Mouse (Mus musculus): ENCODE data around the gene Spcs1. TPM values are rescaled to one million over a fixed set of nuclear protein-coding genes. Genes with fewer than 3 reads are reported as not detected.

Spcs1 gene
- polyA plus RNA-seq (2015; fragmentation: Nextera tagmentation; extraction: Ambion mirVana), result 294 and 323 TPM in 2 replicates

DNA sequence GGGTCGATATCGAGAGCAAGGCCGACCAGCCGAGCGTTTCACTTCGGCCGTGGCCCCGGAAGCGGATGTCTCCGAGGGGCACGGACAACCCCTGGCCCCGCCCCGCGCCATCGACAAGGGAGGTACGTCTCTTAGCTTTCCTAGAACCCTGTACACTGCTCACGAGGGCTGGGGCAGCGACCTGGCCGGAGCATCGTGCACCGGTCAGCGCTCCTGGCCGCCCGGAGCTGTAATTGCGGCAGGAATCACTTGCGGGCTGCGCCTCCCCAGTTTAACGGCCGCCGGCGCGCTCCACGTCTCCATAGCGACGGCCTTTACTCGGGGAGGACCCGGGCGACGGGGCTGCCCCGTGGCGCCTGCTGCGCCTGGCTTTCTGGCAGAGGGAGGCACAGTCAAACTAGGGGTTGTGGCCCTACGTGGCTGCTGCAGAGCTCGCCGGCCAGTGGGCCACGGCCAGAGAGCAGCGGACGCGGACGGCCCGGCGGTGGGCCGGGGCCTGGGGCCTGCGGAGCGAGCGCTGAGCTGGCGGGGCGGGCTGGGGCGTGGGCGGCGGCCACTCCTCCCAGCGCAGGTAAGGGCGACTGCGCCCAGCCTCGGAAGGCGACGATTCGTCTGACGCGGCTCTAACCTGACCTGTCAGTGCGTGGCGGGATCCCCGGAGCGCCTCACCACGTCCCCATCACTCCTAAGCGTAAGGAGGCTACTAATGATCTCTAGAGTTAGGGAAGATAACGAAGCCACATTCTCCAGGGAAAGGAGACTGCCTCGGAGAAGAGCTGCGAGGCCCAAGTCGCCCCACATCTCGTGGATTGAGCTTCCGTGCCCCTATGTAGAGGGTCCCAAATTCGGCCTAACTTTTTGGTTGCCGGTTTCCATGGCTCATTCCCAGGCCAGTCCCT is at the start of gene Spcs1, which contains the start of gene Glt8d1:
Gene Spcs1, minus strand, starts transcription at position 366 of the 899 bp plus-strand sequence.
Gene Glt8d1, plus strand, starts transcription at position 94 of the 899 bp plus-strand sequence.
- ATAC-seq, result peak; percentile 96
- peak within 1 kb of the TSS; percentile 96 for H3K9ac ChIP-seq
- H3K4me3 ChIP-seq, result peak within 1 kb of the TSS; percentile 96
- under 1% methylated on average over 84 of the region's 84 CpGs for WGBS
- H3K4me2 ChIP-seq, result peak within 1 kb of the TSS; percentile 84
- peak within 1 kb of the TSS; percentile 89 for H3K27ac ChIP-seq
- peaks cover 18% of the 10 kb centered on the region for H3K4me1 ChIP-seq
- H3K9me3 ChIP-seq (replicated peaks), result no peaks in the 10 kb centered on the region
- no peaks in the 10 kb centered on the region for H3K27me3 ChIP-seq
- peaks cover 19% of the 10 kb centered on the region; the same call in 1 of the 2 replicates for H3K36me3 ChIP-seq (ENCODE audit: poor library complexity, severe bottlenecking)

DNA sequence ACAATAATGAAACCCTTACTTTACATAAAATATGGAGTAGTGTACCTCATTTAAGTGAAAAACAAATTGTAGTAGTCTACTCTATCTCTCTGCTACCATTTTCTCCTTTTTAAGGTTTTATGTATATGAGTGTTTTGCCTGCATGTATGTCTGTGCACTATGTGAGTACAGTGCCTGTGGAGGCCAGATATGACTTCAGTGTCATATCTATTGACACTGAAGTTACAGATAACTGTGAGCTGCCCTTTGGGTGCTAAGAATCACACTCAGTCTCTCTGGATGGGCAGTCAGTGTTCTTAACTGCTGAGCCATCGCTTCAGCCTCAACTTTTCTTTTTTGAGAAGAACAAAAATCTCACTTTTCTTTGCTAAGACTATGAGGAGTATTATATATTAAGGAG is 44.3 kb upstream of the Spcs1 start:
- no peaks in the 10 kb centered on the region for H3K4me1 ChIP-seq
- WGBS, result 92% methylated on average over 1 of the region's 1 CpGs
- no peaks in the 10 kb centered on the region for H3K9me3 ChIP-seq (replicated peaks)
- no peak overlapping the region for H3K9ac ChIP-seq
- H3K27ac ChIP-seq, result no peak overlapping the region
- H3K27me3 ChIP-seq, result no peaks in the 10 kb centered on the region
- no peak for ATAC-seq
- H3K4me2 ChIP-seq, result no peak overlapping the region
- peaks cover 77% of the 10 kb centered on the region for H3K36me3 ChIP-seq (ENCODE audit: poor library complexity, severe bottlenecking)
- no peak overlapping the region for H3K4me3 ChIP-seq

DNA sequence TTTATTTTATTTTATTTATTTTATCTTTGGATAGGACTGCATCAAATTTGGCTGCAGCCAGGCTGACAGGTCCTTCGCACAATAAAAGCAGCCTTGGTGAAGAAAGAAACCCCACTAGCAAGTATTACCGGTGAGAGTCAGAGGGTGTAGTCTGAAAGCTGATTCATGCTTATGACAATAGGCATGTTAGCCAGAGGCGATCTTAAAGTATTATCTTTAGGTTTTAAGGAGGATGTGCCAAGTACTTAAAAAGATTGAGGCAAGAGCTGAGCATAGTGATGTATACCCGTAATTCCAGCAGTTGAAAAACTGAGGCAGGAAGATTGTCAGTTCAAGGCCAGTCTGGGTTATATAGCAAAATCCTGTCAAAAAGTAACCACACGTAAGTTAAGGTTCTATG is 43.8 kb upstream of the Spcs1 start:
- WGBS, result 94% methylated on average over 5 of the region's 5 CpGs
- no peaks in the 10 kb centered on the region for H3K27me3 ChIP-seq
- no peak for ATAC-seq
- H3K9me3 ChIP-seq (replicated peaks), result no peaks in the 10 kb centered on the region
- no peak overlapping the region for H3K27ac ChIP-seq
- no peak overlapping the region for H3K4me2 ChIP-seq
- no peak overlapping the region for H3K9ac ChIP-seq
- no peak overlapping the region for H3K4me3 ChIP-seq
- H3K36me3 ChIP-seq (ENCODE audit: poor library complexity, severe bottlenecking), result peaks cover 75% of the 10 kb centered on the region
- no peaks in the 10 kb centered on the region for H3K4me1 ChIP-seq

DNA sequence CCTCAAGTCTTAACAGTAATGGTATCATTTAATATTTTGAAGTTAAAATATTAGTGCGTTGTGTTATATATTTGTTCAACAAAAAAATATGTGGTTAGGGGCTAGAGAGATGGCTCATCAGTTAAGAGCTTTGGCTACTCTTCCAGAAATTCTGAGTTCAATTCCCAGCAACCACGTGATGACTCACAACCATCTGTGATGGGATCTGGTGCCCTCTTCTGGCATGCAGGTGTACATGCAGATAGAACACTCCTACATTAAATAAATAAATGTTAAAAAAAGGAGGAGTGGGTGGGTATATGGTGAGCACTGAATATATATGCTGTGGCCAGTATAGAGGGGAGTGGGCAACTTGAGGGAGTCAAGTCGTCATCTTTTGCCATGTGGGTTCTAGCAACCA is 24.3 kb upstream of the Spcs1 start:
- Histone ChIP-seq H3K9ac (no peak overlapping the region), H3K27ac (no peak overlapping the region), H3K4me1 (peaks cover 19% of the 10 kb centered on the region), H3K4me2 (no peak overlapping the region), H3K4me3 (no peak overlapping the region), H3K9me3 (replicated peaks) (no peaks in the 10 kb centered on the region), H3K27me3 (no peaks in the 10 kb centered on the region), H3K36me3 (ENCODE audit: poor library complexity, severe bottlenecking) (peaks cover 77% of the 10 kb centered on the region)
- no peak for ATAC-seq
- 78% methylated on average over 3 of the region's 3 CpGs for WGBS

DNA sequence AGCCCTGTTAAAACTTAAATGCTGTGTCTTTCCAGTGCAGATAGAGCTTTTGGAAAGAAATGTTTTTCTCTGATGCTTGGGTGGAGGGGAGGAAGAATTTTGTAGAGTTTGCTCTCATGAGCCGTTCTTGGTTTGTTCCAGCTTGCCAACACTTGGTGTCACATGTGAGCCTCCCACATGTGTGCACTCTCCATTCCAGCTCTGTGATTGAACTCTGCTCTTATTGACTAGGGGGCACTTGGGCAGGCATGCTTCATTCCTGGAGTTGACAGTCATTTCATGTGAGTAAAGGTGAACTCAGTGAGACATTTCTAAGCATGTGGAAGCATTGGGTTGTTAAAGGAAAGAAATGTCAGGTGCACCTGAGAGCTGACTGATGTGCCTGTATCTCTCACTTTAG is 21.1 kb upstream of the Spcs1 start:
- no peaks in the 10 kb centered on the region for H3K9me3 ChIP-seq (replicated peaks)
- no peak overlapping the region for H3K4me2 ChIP-seq
- H3K36me3 ChIP-seq (ENCODE audit: poor library complexity, severe bottlenecking), result peaks cover 50% of the 10 kb centered on the region
- ATAC-seq, result no peak
- H3K27ac ChIP-seq, result no peak overlapping the region
- H3K4me1 ChIP-seq, result peaks cover 37% of the 10 kb centered on the region
- no peak overlapping the region for H3K9ac ChIP-seq
- no peaks in the 10 kb centered on the region for H3K27me3 ChIP-seq
- no peak overlapping the region for H3K4me3 ChIP-seq
- WGBS, result 61% methylated on average over 1 of the region's 1 CpGs

DNA sequence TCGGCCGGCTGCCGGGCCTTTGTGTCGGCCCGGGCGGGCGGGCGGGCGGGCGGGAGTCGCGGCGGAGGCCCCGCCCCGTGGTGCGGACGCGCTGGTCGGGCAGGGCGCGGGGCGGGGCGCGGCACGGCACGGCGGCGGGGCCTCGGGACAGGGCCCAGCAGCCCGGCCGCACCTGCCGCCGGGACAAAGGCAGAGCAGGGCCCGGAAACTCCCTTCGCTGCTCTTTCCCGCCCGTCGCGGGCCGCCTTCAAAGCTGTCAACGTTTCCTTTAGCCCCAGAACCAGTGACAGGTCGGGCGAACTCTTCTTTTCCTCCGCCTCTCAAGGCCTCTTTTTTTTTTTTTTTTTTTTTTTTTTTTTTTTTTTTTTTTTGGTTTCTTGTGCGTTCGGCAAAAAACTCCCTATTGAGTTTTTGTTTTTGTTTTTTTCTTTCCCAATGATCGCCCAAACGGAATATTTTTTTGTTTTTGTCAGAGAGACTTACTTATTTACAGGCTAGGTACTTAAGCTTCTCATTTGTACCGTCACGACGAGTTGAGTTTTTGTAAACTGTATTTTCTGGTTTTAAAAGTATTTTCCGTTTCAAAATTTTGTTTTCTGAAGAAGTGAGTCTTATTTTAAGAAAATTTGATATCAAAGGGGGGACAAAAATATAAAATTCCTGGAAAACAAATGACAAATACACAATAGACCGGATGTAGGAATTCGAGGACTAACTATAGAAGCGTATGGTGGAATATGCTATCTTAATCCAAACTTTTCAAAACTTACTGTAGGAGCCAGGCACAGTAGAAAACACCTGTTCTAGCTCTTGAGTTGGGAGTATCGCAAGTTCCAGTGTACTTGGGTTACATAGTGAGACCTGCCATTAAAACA is 18.1 kb upstream of the Spcs1 start:
- Histone ChIP-seq H3K4me1 (peaks cover 43% of the 10 kb centered on the region), H3K27ac (peak overlapping the region; percentile 99), H3K36me3 (ENCODE audit: poor library complexity, severe bottlenecking) (peaks cover 50% of the 10 kb centered on the region), H3K4me3 (peak overlapping the region; percentile 78), H3K9ac (peak overlapping the region; percentile 88), H3K4me2 (peak overlapping the region; percentile 88), H3K27me3 (no peaks in the 10 kb centered on the region), H3K9me3 (replicated peaks) (no peaks in the 10 kb centered on the region)
- peak; percentile 95 for ATAC-seq
- 7% methylated on average over 26 of the region's 56 CpGs for WGBS

DNA sequence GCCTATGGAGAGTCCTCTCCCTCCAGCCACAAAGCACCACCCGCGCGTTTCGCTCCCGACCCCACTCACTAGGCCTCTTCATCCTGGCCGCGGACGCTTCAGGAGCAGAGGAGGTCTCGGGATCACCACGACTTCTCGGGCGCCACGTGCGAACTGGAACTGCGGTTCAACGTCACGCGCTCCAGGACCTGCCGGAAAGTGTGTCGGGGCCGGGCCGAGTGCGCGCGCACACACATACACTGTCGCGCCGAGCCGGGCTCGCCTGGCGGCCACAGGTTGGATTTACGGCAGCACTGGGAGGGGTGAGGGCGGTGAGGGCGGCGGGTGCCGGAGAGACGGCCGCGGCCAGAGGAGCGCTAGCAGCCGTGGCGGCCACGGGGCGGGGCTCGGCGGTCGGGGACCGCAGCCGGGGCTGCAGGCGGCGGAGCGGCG is 17.4 kb upstream of the Spcs1 start, which contains the start of the genes Pbrm1 and Gnl3:
Gene Pbrm1, plus strand, starts transcription at position 279 of the 432 bp plus-strand sequence.
Gene Gnl3, minus strand, starts transcription at position 293 of the 432 bp plus-strand sequence.
- peak; percentile 96 for ATAC-seq
- peak within 1 kb of the TSS; percentile 99 for H3K27ac ChIP-seq
- peaks cover 43% of the 10 kb centered on the region for H3K4me1 ChIP-seq
- H3K4me3 ChIP-seq, result peak within 1 kb of the TSS; percentile 78
- peaks cover 52% of the 10 kb centered on the region for H3K36me3 ChIP-seq (ENCODE audit: poor library complexity, severe bottlenecking)
- H3K9me3 ChIP-seq (replicated peaks), result no peaks in the 10 kb centered on the region
- H3K9ac ChIP-seq, result peak within 1 kb of the TSS; percentile 88
- H3K4me2 ChIP-seq, result peak within 1 kb of the TSS; percentile 88
- no peaks in the 10 kb centered on the region for H3K27me3 ChIP-seq
- under 1% methylated on average over 49 of the region's 53 CpGs for WGBS

DNA sequence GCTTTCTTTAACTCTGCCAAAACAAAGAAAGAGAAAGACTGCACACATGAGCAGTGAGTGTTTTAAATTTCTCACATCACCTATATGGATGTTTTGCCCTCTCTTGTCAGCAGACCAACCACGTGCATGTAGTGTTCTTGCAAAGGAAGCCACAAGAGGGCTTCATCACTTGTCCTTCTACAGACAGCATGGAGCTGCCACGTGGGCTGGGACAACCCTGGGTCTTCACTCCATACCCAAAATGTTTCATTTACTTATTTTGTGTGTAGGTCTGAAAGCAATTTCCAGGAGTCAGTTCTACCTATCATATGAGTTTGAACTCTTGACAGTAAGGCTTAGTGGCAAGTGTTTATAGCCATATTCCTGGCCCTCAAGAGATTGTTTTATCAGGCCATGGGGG is 16.4 kb upstream of the Spcs1 start:
- peak overlapping the region; percentile 78 for H3K4me3 ChIP-seq
- no peaks in the 10 kb centered on the region for H3K9me3 ChIP-seq (replicated peaks)
- H3K36me3 ChIP-seq (ENCODE audit: poor library complexity, severe bottlenecking), result peaks cover 54% of the 10 kb centered on the region
- H3K27me3 ChIP-seq, result no peaks in the 10 kb centered on the region
- ATAC-seq, result no peak
- H3K27ac ChIP-seq, result no peak overlapping the region
- 1% methylated on average over 2 of the region's 2 CpGs for WGBS
- H3K4me1 ChIP-seq, result peaks cover 42% of the 10 kb centered on the region
- H3K9ac ChIP-seq, result peak overlapping the region; percentile 88
- H3K4me2 ChIP-seq, result peak overlapping the region; percentile 88

DNA sequence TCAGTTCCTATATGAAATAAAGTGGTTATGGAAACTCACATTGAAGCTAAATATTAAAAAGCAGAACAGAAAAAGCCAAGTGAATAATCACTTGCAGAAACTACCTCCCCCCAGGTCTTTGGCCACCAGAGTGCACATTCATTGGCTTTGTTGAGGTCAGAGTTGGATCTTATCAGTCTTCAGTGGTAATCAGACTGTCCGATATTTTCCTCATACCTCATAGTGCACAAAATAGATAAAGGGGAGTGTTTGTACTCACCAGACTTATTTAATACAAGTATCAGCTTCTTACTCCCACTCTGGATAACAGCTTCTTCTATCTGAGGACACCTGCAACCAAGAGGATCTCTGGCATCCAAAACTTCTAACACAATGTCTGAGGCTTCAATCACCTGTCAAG is 14.6 kb upstream of the Spcs1 start:
- Histone ChIP-seq H3K4me3 (no peak overlapping the region), H3K4me2 (no peak overlapping the region), H3K4me1 (peaks cover 26% of the 10 kb centered on the region), H3K36me3 (ENCODE audit: poor library complexity, severe bottlenecking) (peaks cover 64% of the 10 kb centered on the region), H3K27ac (no peak overlapping the region), H3K9me3 (replicated peaks) (no peaks in the 10 kb centered on the region), H3K9ac (no peak overlapping the region), H3K27me3 (no peaks in the 10 kb centered on the region)
- WGBS, result 83% methylated on average over 1 of the region's 1 CpGs
- ATAC-seq, result no peak

DNA sequence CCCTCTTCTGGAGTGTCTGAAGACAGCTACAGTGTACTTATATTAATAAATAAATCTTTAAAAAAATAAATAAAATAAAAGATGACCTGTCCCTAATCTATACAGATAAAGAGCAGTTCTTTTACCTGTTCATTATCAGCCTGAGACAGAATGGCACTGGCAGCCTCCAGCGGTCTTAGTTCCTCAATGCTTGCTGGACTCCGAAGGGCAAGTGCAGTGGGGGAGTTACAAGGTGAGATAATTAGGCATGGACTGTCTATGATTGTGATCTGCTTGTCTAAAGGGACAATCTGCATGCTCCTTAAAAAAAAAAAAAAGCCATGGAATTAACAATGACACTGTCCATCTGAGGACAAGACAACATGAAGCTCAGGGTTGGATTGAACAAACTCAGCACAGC is 12.5 kb upstream of the Spcs1 start:
- Histone ChIP-seq H3K4me3 (no peak overlapping the region), H3K4me2 (no peak overlapping the region), H3K36me3 (ENCODE audit: poor library complexity, severe bottlenecking) (peaks cover 84% of the 10 kb centered on the region), H3K9ac (no peak overlapping the region), H3K4me1 (peaks cover 15% of the 10 kb centered on the region), H3K27ac (no peak overlapping the region), H3K27me3 (no peaks in the 10 kb centered on the region), H3K9me3 (replicated peaks) (no peaks in the 10 kb centered on the region)
- 97% methylated on average over 2 of the region's 2 CpGs for WGBS
- ATAC-seq, result no peak

DNA sequence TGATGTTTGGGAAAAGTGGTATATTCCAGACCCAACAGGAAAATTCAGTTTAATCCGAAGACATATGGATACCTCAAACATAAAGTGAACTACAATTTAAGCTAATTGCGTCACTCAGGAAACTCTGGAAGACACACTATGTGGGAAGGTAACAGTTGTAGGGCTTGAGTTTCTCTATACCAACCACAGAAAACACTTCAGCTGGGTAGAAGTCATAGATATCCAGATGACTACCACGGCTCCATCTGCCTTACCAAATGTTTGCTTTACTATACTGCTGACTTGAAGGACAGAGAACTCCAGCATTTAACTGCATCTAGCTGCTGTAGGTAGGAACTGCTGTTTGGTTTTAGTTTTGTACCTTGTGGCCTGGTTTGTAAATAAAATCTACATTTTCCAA is 10.1 kb upstream of the Spcs1 start:
- Histone ChIP-seq H3K4me3 (no peak overlapping the region), H3K4me1 (no peaks in the 10 kb centered on the region), H3K36me3 (ENCODE audit: poor library complexity, severe bottlenecking) (peaks cover 95% of the 10 kb centered on the region), H3K9me3 (replicated peaks) (no peaks in the 10 kb centered on the region), H3K9ac (no peak overlapping the region), H3K27ac (no peak overlapping the region), H3K27me3 (no peaks in the 10 kb centered on the region), H3K4me2 (no peak overlapping the region)
- no peak for ATAC-seq
- 95% methylated on average over 3 of the region's 3 CpGs for WGBS

DNA sequence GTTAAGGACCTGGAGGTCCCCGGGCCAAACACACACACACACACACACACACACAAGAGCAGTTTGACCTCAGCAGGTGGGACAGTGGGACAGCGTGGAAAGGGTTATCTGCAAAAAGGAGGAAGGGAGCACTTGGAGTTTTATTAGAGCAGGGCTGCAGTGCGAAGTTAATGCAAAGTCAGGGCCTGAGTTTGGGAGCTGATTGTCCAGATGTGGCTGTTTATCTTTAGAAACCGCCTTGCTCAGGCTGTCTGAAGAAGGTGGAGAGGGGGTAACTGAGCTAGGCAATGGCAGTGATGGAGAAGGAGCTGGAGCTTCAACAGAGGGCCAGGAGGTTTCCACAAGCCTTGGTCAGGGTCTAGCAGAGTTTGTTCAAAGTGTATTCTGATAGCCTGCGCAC is 5.3 kb upstream of the Spcs1 start:
- WGBS, result 89% methylated on average over 5 of the region's 5 CpGs
- no peak for ATAC-seq
- Histone ChIP-seq H3K4me3 (no peak overlapping the region), H3K27me3 (no peaks in the 10 kb centered on the region), H3K4me2 (no peak overlapping the region), H3K4me1 (peaks cover 8% of the 10 kb centered on the region), H3K27ac (no peak overlapping the region), H3K9me3 (replicated peaks) (no peaks in the 10 kb centered on the region), H3K36me3 (ENCODE audit: poor library complexity, severe bottlenecking) (peaks cover 47% of the 10 kb centered on the region), H3K9ac (no peak overlapping the region)
